Mouse (Mus musculus): ENCODE measurements around the gene Arhgap1. TPM values are rescaled to one million over a fixed set of nuclear protein-coding genes. Genes with fewer than 3 reads are reported as not detected.

Arhgap1 gene
- polyA plus RNA-seq, 1 experiment from 2014 or later: 85.9 TPM

- Histone ChIP-seq H3K36me3 (ENCODE audit: control insufficient read depth, insufficient read depth, low read length) (peaks cover 6% of the 10 kb centered on the region; the same call in 1 of the 2 replicates), H3K4me3 (ENCODE audit: low read depth, low read length) (no peak overlapping the region), H3K4me1 (ENCODE audit: control insufficient read depth, insufficient read depth, low read length) (no peaks in the 10 kb centered on the region), H3K4me2 (ENCODE audit: low read depth, low read length) (no peak overlapping the region), H3K27ac (ENCODE audit: low read depth, low read length) (no peak overlapping the region), H3K9me3 (ENCODE audit: control insufficient read depth, low read length) (no peaks in the 10 kb centered on the region), H3K9ac (replicated peaks; ENCODE audit: low read depth, low read length) (no peak overlapping the region), H3K27me3 (ENCODE audit: control insufficient read depth, insufficient read depth, low read length) (no peaks in the 10 kb centered on the region)
- ATAC-seq (ENCODE audit: low read depth): no peak
- WGBS: 92% methylated on average over 1 of the region's 1 CpGs
These were observed 46.5 kb downstream of the Arhgap1 start for GRCm38 (mm10) chr2:91696225-91696590.

DNA sequence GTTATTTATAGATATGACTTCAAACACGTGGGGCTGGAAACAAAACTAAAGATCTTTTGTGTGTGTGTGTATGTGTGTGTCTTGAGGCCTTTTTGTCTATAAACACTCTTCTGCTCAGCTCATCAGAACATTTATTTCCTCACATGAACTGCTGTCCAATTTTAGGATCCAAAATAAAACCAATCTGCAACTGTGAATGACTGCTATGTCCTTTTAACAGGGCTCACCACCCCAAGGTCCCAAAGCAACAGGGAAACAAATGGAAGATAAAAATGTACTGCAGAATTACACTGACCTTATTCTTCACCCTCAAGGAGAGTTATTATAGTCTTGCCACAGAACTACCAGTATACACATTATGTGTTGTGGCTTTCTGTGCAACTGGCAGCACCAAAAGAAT, 49.6 kb downstream of the Arhgap1 start:
- no peaks in the 10 kb centered on the region for H3K4me1 ChIP-seq (ENCODE audit: control insufficient read depth, insufficient read depth, low read length)
- WGBS: 80% methylated on average over 1 of the region's 1 CpGs
- H3K27me3 ChIP-seq (ENCODE audit: control insufficient read depth, insufficient read depth, low read length): no peaks in the 10 kb centered on the region
- ATAC-seq (ENCODE audit: low read depth): no peak
- H3K4me3 ChIP-seq (ENCODE audit: low read depth, low read length): no peak overlapping the region
- no peak overlapping the region for H3K4me2 ChIP-seq (ENCODE audit: low read depth, low read length)
- peaks cover 6% of the 10 kb centered on the region; the same call in 1 of the 2 replicates for H3K36me3 ChIP-seq (ENCODE audit: control insufficient read depth, insufficient read depth, low read length)
- H3K9ac ChIP-seq (replicated peaks; ENCODE audit: low read depth, low read length): no peak overlapping the region
- H3K9me3 ChIP-seq (ENCODE audit: control insufficient read depth, low read length): no peaks in the 10 kb centered on the region
- no peak overlapping the region for H3K27ac ChIP-seq (ENCODE audit: low read depth, low read length)

DNA sequence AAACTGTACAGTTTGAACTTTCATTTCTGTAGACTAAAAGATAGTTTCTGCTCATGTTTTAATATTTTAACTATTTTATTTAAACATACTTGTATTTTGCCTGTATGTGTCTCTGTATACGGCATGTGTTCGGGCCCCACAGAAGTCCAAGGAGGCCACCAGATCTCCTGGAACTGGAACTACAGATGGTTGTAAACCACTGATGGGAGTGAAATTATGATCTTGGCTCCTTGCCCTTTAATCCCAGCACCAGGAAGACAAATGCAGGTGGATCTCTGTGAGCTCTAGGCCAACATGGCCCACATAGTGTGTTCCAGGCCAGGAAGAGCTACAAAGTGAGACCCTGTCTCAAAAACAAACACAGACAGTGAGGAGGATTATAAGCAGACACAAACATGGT, 51.7 kb downstream of the Arhgap1 start:
- H3K9me3 ChIP-seq (ENCODE audit: control insufficient read depth, low read length): no peaks in the 10 kb centered on the region
- H3K4me3 ChIP-seq (ENCODE audit: low read depth, low read length): no peak overlapping the region
- H3K4me1 ChIP-seq (ENCODE audit: control insufficient read depth, insufficient read depth, low read length): no peaks in the 10 kb centered on the region
- ATAC-seq (ENCODE audit: low read depth): no peak
- H3K9ac ChIP-seq (replicated peaks; ENCODE audit: low read depth, low read length): no peak overlapping the region
- no peaks in the 10 kb centered on the region for H3K27me3 ChIP-seq (ENCODE audit: control insufficient read depth, insufficient read depth, low read length)
- H3K36me3 ChIP-seq (ENCODE audit: control insufficient read depth, insufficient read depth, low read length): no peaks in the 10 kb centered on the region
- H3K4me2 ChIP-seq (ENCODE audit: low read depth, low read length): no peak overlapping the region
- 97% methylated on average over 2 of the region's 2 CpGs for WGBS
- H3K27ac ChIP-seq (ENCODE audit: low read depth, low read length): no peak overlapping the region

GRCm38 (mm10) chr2:91705736-91706135, 56.1 kb downstream of the Arhgap1 start:
- peaks cover 6% of the 10 kb centered on the region; the same call in 1 of the 2 replicates for H3K4me1 ChIP-seq (ENCODE audit: control insufficient read depth, insufficient read depth, low read length)
- WGBS: 91% methylated on average over 6 of the region's 6 CpGs
- ATAC-seq (ENCODE audit: low read depth): no peak
- H3K4me3 ChIP-seq (ENCODE audit: low read depth, low read length): no peak overlapping the region
- H3K36me3 ChIP-seq (ENCODE audit: control insufficient read depth, insufficient read depth, low read length): no peaks in the 10 kb centered on the region
- H3K9ac ChIP-seq (replicated peaks; ENCODE audit: low read depth, low read length): no peak overlapping the region
- no peak overlapping the region for H3K27ac ChIP-seq (ENCODE audit: low read depth, low read length)
- H3K9me3 ChIP-seq (ENCODE audit: control insufficient read depth, low read length): no peaks in the 10 kb centered on the region
- no peaks in the 10 kb centered on the region for H3K27me3 ChIP-seq (ENCODE audit: control insufficient read depth, insufficient read depth, low read length)
- H3K4me2 ChIP-seq (ENCODE audit: low read depth, low read length): no peak overlapping the region

- no peak overlapping the region for H3K9ac ChIP-seq (replicated peaks; ENCODE audit: low read depth, low read length)
- peaks cover 8% of the 10 kb centered on the region for H3K4me1 ChIP-seq (ENCODE audit: control insufficient read depth, insufficient read depth, low read length)
- no peak overlapping the region for H3K4me2 ChIP-seq (ENCODE audit: low read depth, low read length)
- no peaks in the 10 kb centered on the region for H3K9me3 ChIP-seq (ENCODE audit: control insufficient read depth, low read length)
- H3K27ac ChIP-seq (ENCODE audit: low read depth, low read length): no peak overlapping the region
- no peak overlapping the region for H3K4me3 ChIP-seq (ENCODE audit: low read depth, low read length)
- ATAC-seq (ENCODE audit: low read depth): no peak
- H3K36me3 ChIP-seq (ENCODE audit: control insufficient read depth, insufficient read depth, low read length): no peaks in the 10 kb centered on the region
- no peaks in the 10 kb centered on the region for H3K27me3 ChIP-seq (ENCODE audit: control insufficient read depth, insufficient read depth, low read length)
These were observed 56.8 kb downstream of the Arhgap1 start for GRCm38 (mm10) chr2:91706456-91706855.

DNA sequence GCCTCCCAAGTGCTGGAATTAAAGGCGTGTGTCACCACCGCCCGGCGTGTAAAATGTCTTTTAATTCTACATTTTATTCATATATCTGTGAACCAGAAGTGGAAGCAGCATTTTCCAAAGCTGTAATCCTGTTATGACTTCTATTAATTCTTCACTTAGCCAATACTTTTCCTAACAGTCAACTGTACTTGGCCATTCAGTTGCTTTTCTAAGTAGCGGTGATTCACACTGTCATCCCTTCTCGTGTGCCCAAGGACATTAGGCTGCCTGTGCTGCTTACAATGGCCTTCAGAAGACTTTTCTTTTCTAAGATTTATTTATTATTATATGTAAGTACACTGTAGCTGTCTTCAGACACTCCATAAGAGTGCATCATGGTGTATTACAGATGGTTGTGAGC, 58.7 kb downstream of the Arhgap1 start:
- Histone ChIP-seq H3K9ac (replicated peaks; ENCODE audit: low read depth, low read length) (no peak overlapping the region), H3K27ac (ENCODE audit: low read depth, low read length) (no peak overlapping the region), H3K27me3 (ENCODE audit: control insufficient read depth, insufficient read depth, low read length) (no peaks in the 10 kb centered on the region), H3K4me2 (ENCODE audit: low read depth, low read length) (no peak overlapping the region), H3K9me3 (ENCODE audit: control insufficient read depth, low read length) (no peaks in the 10 kb centered on the region), H3K4me3 (ENCODE audit: low read depth, low read length) (no peak overlapping the region), H3K36me3 (ENCODE audit: control insufficient read depth, insufficient read depth, low read length) (no peaks in the 10 kb centered on the region), H3K4me1 (ENCODE audit: control insufficient read depth, insufficient read depth, low read length) (peaks cover 11% of the 10 kb centered on the region)
- no peak for ATAC-seq (ENCODE audit: low read depth)
- WGBS: 93% methylated on average over 6 of the region's 6 CpGs

GRCm38 (mm10) chr2:91710272-91711234, 60.9 kb downstream of the Arhgap1 start, which contains the start of the genes Atg13 and Harbi1:
Gene Atg13 (minus strand): TSS chr2:91710576.
Gene Harbi1 (plus strand): TSS chr2:91710852.
- no peaks in the 10 kb centered on the region for H3K27me3 ChIP-seq (ENCODE audit: control insufficient read depth, insufficient read depth, low read length)
- no peaks in the 10 kb centered on the region for H3K36me3 ChIP-seq (ENCODE audit: control insufficient read depth, insufficient read depth, low read length)
- H3K27ac ChIP-seq (ENCODE audit: low read depth, low read length): peak within 1 kb of the TSS; percentile 70
- H3K9ac ChIP-seq (replicated peaks; ENCODE audit: low read depth, low read length): peak within 1 kb of the TSS; percentile 70
- H3K9me3 ChIP-seq (ENCODE audit: control insufficient read depth, low read length): no peaks in the 10 kb centered on the region
- peak within 1 kb of the TSS; percentile 85 for H3K4me3 ChIP-seq (ENCODE audit: low read depth, low read length)
- peak; percentile 99 for ATAC-seq (ENCODE audit: low read depth)
- under 1% methylated on average over 66 of the region's 66 CpGs for WGBS
- H3K4me1 ChIP-seq (ENCODE audit: control insufficient read depth, insufficient read depth, low read length): peaks cover 11% of the 10 kb centered on the region
- H3K4me2 ChIP-seq (ENCODE audit: low read depth, low read length): peak within 1 kb of the TSS; percentile 88

- peak overlapping the region; percentile 70 for H3K27ac ChIP-seq (ENCODE audit: low read depth, low read length)
- WGBS: 10% methylated on average over 8 of the region's 8 CpGs
- peak overlapping the region; percentile 85 for H3K4me3 ChIP-seq (ENCODE audit: low read depth, low read length)
- H3K9ac ChIP-seq (replicated peaks; ENCODE audit: low read depth, low read length): peak overlapping the region; percentile 70
- no peak for ATAC-seq (ENCODE audit: low read depth)
- H3K36me3 ChIP-seq (ENCODE audit: control insufficient read depth, insufficient read depth, low read length): no peaks in the 10 kb centered on the region
- H3K4me2 ChIP-seq (ENCODE audit: low read depth, low read length): peak overlapping the region; percentile 88
- no peaks in the 10 kb centered on the region for H3K27me3 ChIP-seq (ENCODE audit: control insufficient read depth, insufficient read depth, low read length)
- H3K4me1 ChIP-seq (ENCODE audit: control insufficient read depth, insufficient read depth, low read length): peaks cover 11% of the 10 kb centered on the region
- H3K9me3 ChIP-seq (ENCODE audit: control insufficient read depth, low read length): no peaks in the 10 kb centered on the region
These were observed 61.7 kb downstream of the Arhgap1 start for GRCm38 (mm10) chr2:91711256-91711925.

GRCm38 (mm10) chr2:91714921-91715320, 65.3 kb downstream of the Arhgap1 start:
- Histone ChIP-seq H3K4me1 (ENCODE audit: control insufficient read depth, insufficient read depth, low read length) (peaks cover 5% of the 10 kb centered on the region), H3K4me3 (ENCODE audit: low read depth, low read length) (no peak overlapping the region), H3K9me3 (ENCODE audit: control insufficient read depth, low read length) (no peaks in the 10 kb centered on the region), H3K36me3 (ENCODE audit: control insufficient read depth, insufficient read depth, low read length) (0 out of 2 replicates have a peak, but pooled peaks cover 3% of the 10 kb centered on the region), H3K4me2 (ENCODE audit: low read depth, low read length) (no peak overlapping the region), H3K27ac (ENCODE audit: low read depth, low read length) (no peak overlapping the region), H3K27me3 (ENCODE audit: control insufficient read depth, insufficient read depth, low read length) (no peaks in the 10 kb centered on the region), H3K9ac (replicated peaks; ENCODE audit: low read depth, low read length) (no peak overlapping the region)
- ATAC-seq (ENCODE audit: low read depth): no peak
- WGBS: 87% methylated on average over 1 of the region's 1 CpGs
